Mouse (Mus musculus) C2C12 (cell line): ENCODE data around the gene Zfhx3.

Source experiments
- CEBPB ChIP-seq: IDR thresholded peaks from one replicate; pipeline ENCODE4 v1.6.1; 2011; ENCODE audit warnings: low read depth, mild to moderate bottlenecking, control low read depth, moderate library complexity
- CTCF ChIP-seq: IDR thresholded peaks from one replicate; pipeline ENCODE4 v1.5.1; 2011; ENCODE audit not compliant: control insufficient read depth, insufficient read depth, insufficient read length
- FOSL1 ChIP-seq: IDR thresholded peaks from one replicate; pipeline ENCODE4 v1.8.0; 2011; ENCODE audit warnings: mild to moderate bottlenecking, low read length; ENCODE audit not compliant: poor library complexity, insufficient read depth, severe bottlenecking
- MAX ChIP-seq: IDR thresholded peaks from one replicate; pipeline ENCODE4 v1.6.1; 2011; ENCODE audit warnings: mild to moderate bottlenecking, control low read depth
- MYOD1 ChIP-seq: IDR thresholded peaks from one replicate; pipeline ENCODE4 v1.6.1; 2011; ENCODE audit warnings: low read depth; ENCODE audit not compliant: control insufficient read depth, insufficient read length
- MYOG ChIP-seq: IDR thresholded peaks from one replicate; pipeline ENCODE4 v1.6.1; 2011; ENCODE audit not compliant: control insufficient read depth, insufficient read length; ENCODE audit errors: extremely low read depth
- USF1 ChIP-seq: IDR thresholded peaks from one replicate; pipeline ENCODE4 v1.6.1; 2011; ENCODE audit warnings: low read depth, mild to moderate bottlenecking, control low read depth, moderate library complexity

- TF ChIP-seq CTCF (no peak), MAX (no peak), USF1 (no peak), MYOG (no peak), MYOD1 (no peak), FOSL1 (no peak), CEBPB (no peak)
Observed at GRCm38 (mm10) chr8:108017727-108018126, 75.3 kb downstream of the Zfhx3 start.
